Mouse (Mus musculus): ENCODE results near the gene Zcchc9.

DNA sequence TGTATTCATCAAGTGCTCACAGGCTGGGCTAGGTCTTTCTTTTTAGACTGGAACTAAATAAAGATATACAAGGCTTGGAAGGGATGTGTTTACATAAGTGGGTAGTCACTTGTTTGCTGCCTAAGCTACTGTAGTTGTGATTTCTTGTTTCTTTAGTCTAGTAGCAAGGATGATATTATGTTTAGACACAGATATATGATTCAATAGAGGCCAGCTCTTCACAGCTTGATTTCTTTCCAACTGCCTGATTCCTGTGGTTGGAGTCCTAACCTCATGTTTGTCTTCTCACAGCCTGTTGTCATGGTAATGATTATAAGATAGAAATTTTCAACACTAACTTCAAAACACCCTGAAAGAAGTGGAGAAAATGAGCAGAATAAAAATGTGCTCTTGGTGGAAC, 27.6 kb downstream of the Zcchc9 start:
- no peak for TF ChIP-seq POLR2A (IDR thresholded peaks at IDR 0.05; ENCODE audit: low read depth, low read length)
- TF ChIP-seq CTCF (IDR thresholded peaks at IDR 0.05; ENCODE audit: borderline replicate concordance, insufficient read depth, low read length): no peak

Measured in embryonic fibroblast, embryonic 13.5 days (primary cell).